Mouse (Mus musculus) midbrain, embryonic 16.5 days (tissue): ENCODE data around the gene Dmrt2. TPM values are rescaled to one million over a fixed set of nuclear protein-coding genes. Genes with fewer than 3 reads are reported as not detected.

Experiments
- ATAC-seq: fragments of 200-750 bp; cut with Nextera tagmentation; 2 replicates; pipeline ENCODE4 v1.8.0; 2017; ENCODE audit warnings: moderate TSS enrichment
- H3K27ac ChIP-seq: fragments of 300-500 bp; sonication (generic); 2 replicates; pipeline ENCODE4 v1.5.1; 2014; ENCODE audit warnings: mild to moderate bottlenecking, low read length, mixed read lengths
- H3K27me3 ChIP-seq: fragments of 300-500 bp; sonication (generic); 2 replicates; pipeline ENCODE4 v1.6.1; 2014; ENCODE audit warnings: low read depth, low read length, mixed read lengths; ENCODE audit not compliant: control insufficient read depth, insufficient read depth
- H3K36me3 ChIP-seq: fragments of 300-500 bp; sonication (generic); 2 replicates; pipeline ENCODE4 v1.6.1; 2014; ENCODE audit warnings: mild to moderate bottlenecking, low read length, moderate library complexity, mixed read lengths; ENCODE audit not compliant: control insufficient read depth, insufficient read depth
- H3K4me1 ChIP-seq: fragments of 300-500 bp; sonication (generic); 2 replicates; pipeline ENCODE4 v1.6.1; 2014; ENCODE audit warnings: mild to moderate bottlenecking, low read length, mixed read lengths; ENCODE audit not compliant: control insufficient read depth, insufficient read depth
- H3K4me2 ChIP-seq: fragments of 300-500 bp; sonication (generic); 2 replicates; pipeline ENCODE4 v1.6.1; 2014; ENCODE audit warnings: mild to moderate bottlenecking, low read length, mixed read lengths
- H3K4me3 ChIP-seq: fragments of 300-500 bp; sonication (generic); 2 replicates; pipeline ENCODE4 v1.5.1; 2014; ENCODE audit warnings: low read depth, mild to moderate bottlenecking, low read length, moderate library complexity, mixed read lengths
- H3K9ac ChIP-seq: fragments of 300-500 bp; sonication (generic); 2 replicates; pipeline ENCODE4 v1.6.1; 2014; ENCODE audit warnings: low read depth, low read length, mixed read lengths
- H3K9me3 ChIP-seq: fragments of 300-500 bp; sonication (generic); replicated peaks from 2 replicates; pipeline ENCODE4 v1.6.1; 2014; ENCODE audit warnings: mild to moderate bottlenecking, low read length, mixed read lengths; ENCODE audit not compliant: control insufficient read depth, poor library complexity, severe bottlenecking
- WGBS: fragments of 180-500 bp; shearing (Covaris S2); extraction: QIAGEN DNeasy Blood & Tissue Kit; methylation state at CpG from one replicate; pipeline ENCODE4 v1.1.7; 2014; 5-methylcytosine and 5-hydroxymethylcytosine counted together
- polyA plus RNA-seq: library from polyadenylated mRNA; unstranded; fragments of >200 nt; fragmentation: Nextera tagmentation; extraction: Ambion mirVana; gene quantifications from 2 replicates; pipeline ENCODE4 v1.2.1, GENCODE M21; 2015

Dmrt2 gene
- 0.23 TPM in 1 of 2 replicates, not detected in the other for polyA plus RNA-seq

DNA sequence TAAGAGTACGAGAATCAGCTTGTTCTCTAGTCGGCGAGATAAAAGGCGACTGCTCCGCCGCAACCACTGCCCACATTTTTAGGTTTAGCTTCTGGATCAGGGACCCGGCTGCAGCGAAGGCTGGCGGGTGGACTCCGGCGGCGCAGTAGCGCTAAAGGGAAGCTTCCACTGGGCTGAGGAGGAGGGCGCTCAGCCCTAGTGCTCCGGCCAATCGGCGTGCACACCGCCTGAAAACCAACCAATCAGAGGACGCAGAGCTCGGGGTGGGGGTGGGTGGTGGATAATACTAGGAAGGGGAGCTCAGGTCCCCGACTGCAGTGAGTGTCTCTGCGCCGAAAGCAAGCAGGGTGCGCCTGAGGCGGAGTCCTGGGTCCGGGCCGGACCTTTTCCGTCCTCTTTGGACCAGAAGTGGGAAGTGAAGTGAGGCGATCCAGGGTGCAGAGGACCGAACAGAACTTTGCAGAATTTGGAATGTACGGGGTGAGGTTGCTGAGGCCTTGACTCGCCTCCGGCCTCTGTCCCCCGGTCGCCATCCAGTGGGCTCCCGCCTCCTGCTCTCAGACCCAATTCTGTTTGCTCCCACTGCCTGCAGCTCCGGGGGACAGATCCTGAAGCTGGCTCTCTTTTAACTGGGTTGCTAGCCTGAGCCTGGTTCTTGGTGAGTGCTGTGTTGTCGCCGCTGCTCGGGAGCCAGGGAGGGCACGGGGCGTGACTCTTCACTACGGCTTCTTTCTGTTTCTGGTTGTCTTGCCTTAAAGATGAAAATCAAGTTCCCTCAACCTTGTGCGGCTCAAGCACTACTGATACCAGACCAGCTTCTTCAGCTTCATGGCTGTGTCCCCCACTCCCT, at the start of gene Dmrt2:
Gene Dmrt2 (plus strand): TSS at position 311 of the 850 bp plus-strand sequence.
- no peaks in the 10 kb centered on the region for H3K36me3 ChIP-seq
- H3K4me2 ChIP-seq = peak within 1 kb of the TSS; percentile 63
- no peak within 1 kb of the TSS for H3K27ac ChIP-seq
- peak within 1 kb of the TSS; percentile 28 for H3K4me3 ChIP-seq
- no peaks in the 10 kb centered on the region; the same call in 1 of the 2 replicates for H3K9me3 ChIP-seq
- whole genome bisulfite sequencing = under 1% methylated on average over 44 of the region's 44 CpGs
- peaks cover 68% of the 10 kb centered on the region for H3K27me3 ChIP-seq
- peak; percentile 93 for ATAC-seq
- no peak within 1 kb of the TSS for H3K9ac ChIP-seq
- peaks cover 15% of the 10 kb centered on the region for H3K4me1 ChIP-seq

DNA sequence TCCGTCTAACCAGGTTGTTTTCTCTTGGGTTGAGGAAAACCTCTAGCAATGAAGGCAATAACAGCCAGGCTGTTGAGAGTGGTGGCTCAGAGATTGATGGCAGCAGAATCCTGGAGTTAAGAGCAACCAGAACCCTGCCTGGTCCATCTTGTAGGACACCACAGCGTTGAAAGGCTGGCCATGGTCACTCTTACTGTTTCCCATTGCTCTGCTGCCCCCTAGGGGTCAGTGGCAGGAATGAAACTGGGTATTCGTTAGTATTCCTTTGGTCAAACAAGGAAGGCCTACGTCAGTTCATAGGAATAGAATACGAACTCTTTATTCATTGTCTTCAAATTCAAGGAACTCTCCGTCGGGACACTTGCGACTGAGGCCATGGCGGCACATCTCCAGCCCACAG, 43.7 kb upstream of the Dmrt2 start:
- Histone ChIP-seq H3K27ac (no peak overlapping the region), H3K4me3 (no peak overlapping the region), H3K4me1 (no peaks in the 10 kb centered on the region), H3K4me2 (no peak overlapping the region), H3K27me3 (peaks cover 36% of the 10 kb centered on the region), H3K9ac (no peak overlapping the region), H3K36me3 (no peaks in the 10 kb centered on the region), H3K9me3 (no peaks in the 10 kb centered on the region)
- no peak for ATAC-seq
- WGBS = 11% methylated on average over 9 of the region's 9 CpGs

DNA sequence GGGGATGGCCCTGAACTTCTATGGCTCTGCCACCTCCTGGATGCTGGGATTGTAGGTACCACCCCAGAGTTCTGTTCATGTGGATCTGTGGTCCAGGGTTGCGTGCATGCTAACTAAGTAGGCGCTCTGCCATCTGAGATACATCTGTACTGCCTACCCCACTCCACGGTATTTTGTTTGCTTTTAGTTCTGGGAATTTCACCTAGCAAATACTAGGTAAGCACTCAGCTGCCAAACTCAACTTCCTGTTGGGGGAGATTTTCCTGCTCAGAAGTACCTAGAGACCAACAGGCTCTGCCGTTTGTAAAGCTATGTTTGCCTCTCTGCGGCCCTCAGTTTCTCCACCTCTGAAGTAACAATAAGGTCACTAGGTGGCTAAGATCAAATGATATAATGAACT, 37.1 kb upstream of the Dmrt2 start:
- 93% methylated on average over 5 of the region's 5 CpGs for WGBS
- H3K9ac ChIP-seq = no peak overlapping the region
- H3K4me3 ChIP-seq = no peak overlapping the region
- no peak for ATAC-seq
- no peaks in the 10 kb centered on the region for H3K36me3 ChIP-seq
- no peaks in the 10 kb centered on the region for H3K9me3 ChIP-seq
- no peak overlapping the region; the same call in 1 of the 2 replicates for H3K4me2 ChIP-seq
- H3K27me3 ChIP-seq = no peaks in the 10 kb centered on the region; the same call in 1 of the 2 replicates
- H3K27ac ChIP-seq = no peak overlapping the region
- no peaks in the 10 kb centered on the region for H3K4me1 ChIP-seq

DNA sequence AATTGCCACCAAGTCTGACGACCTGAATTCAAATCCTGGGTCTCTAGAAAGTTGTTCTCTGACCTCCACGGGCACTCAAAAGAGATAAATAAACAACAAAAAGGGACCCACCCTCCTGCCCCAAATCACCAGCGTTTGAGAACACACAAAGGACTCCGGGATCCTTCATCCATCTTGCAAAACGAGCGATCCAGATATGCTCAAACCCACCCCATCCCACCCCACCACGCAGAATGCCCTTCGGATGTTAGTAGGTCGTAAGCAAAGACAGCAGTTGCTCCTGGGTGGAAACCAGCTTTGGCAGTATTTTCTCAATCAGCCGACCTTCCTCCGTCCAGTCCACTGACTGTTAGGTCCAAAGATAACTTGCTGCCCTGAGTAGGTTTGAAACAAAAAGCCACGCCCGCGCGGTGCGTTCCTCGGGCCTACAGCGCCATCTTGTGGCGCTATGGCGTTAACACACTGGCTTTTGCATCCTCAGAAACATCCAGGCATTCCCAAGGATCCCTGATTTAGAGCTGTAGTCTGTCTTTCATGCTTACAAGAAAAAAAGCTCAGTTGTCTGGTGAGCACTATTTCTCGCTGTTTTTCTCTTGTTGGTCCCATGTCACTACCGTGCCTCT, 36.5 kb upstream of the Dmrt2 start:
- peak overlapping the region; percentile 48; the same call in 1 of the 2 replicates for H3K9ac ChIP-seq
- peak overlapping the region; percentile 36 for H3K4me3 ChIP-seq
- peak overlapping the region; percentile 63 for H3K4me2 ChIP-seq
- H3K9me3 ChIP-seq = no peaks in the 10 kb centered on the region
- 13% methylated on average over 22 of the region's 22 CpGs for WGBS
- no peaks in the 10 kb centered on the region; the same call in 1 of the 2 replicates for H3K27me3 ChIP-seq
- no peaks in the 10 kb centered on the region for H3K36me3 ChIP-seq
- H3K27ac ChIP-seq = no peak overlapping the region
- H3K4me1 ChIP-seq = peaks cover 2% of the 10 kb centered on the region; the same call in 1 of the 2 replicates
- peak; percentile 86 for ATAC-seq

DNA sequence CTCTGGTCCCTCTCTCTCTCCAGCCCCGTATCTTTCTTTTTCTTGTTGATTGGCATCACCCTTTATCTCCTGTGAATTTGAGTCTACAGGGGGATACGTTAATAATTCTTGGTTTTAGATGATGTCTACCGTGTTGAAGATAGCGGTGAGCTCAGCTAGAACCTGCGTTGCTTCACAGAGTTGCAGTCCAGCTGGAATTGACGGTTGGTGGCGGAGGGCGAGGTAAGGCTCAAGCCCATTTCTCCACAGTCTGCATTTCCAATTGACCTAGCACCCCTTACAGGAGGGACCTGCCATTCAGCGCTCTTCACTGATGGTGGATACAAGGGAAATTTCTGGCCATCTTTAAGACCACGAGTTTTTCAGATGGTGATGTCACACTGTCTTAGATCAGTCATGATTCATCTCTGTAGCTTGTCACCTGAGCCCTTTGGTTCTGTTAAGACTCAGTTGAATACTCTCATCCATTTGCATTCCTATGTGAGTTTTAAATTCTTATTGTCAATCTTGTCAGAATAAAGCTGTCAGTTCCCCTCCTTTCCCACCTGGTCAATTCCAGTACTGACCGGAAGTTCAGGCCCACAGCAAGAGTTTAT, 33.3 kb upstream of the Dmrt2 start:
- Histone ChIP-seq H3K4me3 (no peak overlapping the region), H3K4me2 (no peak overlapping the region), H3K27ac (no peak overlapping the region), H3K36me3 (no peaks in the 10 kb centered on the region), H3K9ac (no peak overlapping the region), H3K9me3 (no peaks in the 10 kb centered on the region), H3K27me3 (no peaks in the 10 kb centered on the region; the same call in 1 of the 2 replicates), H3K4me1 (peaks cover 4% of the 10 kb centered on the region; the same call in 1 of the 2 replicates)
- WGBS = 79% methylated on average over 11 of the region's 11 CpGs
- ATAC-seq = no peak

DNA sequence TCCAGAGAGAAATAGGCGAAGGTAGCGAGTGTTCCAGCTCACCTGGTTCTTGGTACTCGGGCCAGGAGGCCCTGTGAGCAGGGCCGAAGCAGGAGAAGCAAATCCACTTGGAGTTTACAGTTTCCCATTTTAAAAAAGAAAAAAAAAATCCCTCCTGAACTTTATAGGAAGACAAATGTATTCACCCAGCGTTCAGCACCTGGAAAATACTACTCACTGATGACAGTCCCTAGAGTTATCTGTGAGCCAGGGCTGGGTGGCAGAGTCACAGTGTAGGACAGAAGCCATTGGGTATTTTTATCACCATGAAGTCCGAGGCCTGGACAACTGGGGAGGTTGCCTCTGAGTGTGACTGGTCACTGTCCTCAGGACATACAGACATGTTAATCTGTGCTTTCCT, 30.4 kb upstream of the Dmrt2 start:
- WGBS = 87% methylated on average over 6 of the region's 6 CpGs
- Histone ChIP-seq H3K36me3 (no peaks in the 10 kb centered on the region), H3K9ac (no peak overlapping the region)

DNA sequence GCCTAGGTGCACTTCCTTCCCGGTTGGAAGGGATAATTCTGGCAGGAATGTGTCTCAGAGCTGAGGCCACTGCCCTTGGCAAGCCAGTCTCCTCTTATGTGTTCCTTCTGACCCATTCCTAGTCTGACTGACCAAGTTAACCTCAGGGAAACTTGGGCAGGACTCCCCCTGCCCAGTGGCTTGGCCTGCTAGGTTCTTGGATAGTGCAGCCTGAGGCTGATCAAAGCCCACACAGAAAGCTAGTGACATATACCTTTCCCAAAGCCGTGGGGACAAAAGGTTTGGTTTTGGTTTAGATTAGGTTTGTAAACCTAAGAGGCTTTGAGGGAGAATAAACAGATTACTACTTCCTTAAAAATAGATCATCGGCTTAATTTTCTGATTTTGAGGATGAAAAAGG, 25.1 kb upstream of the Dmrt2 start:
- no peak overlapping the region for H3K9ac ChIP-seq
- no peak overlapping the region for H3K4me2 ChIP-seq
- no peak for ATAC-seq
- no peaks in the 10 kb centered on the region for H3K9me3 ChIP-seq
- no peaks in the 10 kb centered on the region for H3K4me1 ChIP-seq
- WGBS = 62% methylated on average over 3 of the region's 3 CpGs
- no peak overlapping the region for H3K4me3 ChIP-seq
- no peaks in the 10 kb centered on the region for H3K27me3 ChIP-seq
- no peaks in the 10 kb centered on the region for H3K36me3 ChIP-seq
- no peak overlapping the region for H3K27ac ChIP-seq

More for the DNA sequence above, 30.4 kb upstream of the Dmrt2 start:
- Histone ChIP-seq H3K27ac (no peak overlapping the region), H3K4me3 (no peak overlapping the region), H3K27me3 (no peaks in the 10 kb centered on the region; the same call in 1 of the 2 replicates), H3K9me3 (no peaks in the 10 kb centered on the region), H3K4me2 (no peak overlapping the region), H3K4me1 (peaks cover 4% of the 10 kb centered on the region; the same call in 1 of the 2 replicates)
- no peak for ATAC-seq

DNA sequence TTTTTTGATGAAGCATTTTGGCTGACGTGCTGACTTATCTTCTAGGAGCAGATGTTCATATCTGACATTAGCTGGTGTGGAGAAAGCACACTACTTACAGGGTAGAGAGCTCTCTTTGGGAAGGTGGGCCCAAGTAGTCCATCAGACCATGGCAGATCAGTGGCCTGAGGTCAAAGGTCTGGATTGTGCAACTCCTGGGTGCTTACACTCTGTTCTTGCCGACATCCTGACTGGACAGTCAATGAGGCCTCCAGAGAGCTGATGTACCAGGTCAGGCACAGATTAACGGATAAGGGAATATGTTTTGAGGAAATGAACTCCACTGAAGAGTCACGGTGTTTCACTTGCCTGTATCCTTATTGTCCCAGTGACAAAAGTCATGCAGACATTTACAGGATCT, 23.5 kb upstream of the Dmrt2 start:
- no peak overlapping the region for H3K4me2 ChIP-seq
- no peak overlapping the region for H3K27ac ChIP-seq
- H3K9ac ChIP-seq = no peak overlapping the region
- 69% methylated on average over 4 of the region's 4 CpGs for WGBS
- H3K4me3 ChIP-seq = no peak overlapping the region
- ATAC-seq = no peak
- H3K27me3 ChIP-seq = no peaks in the 10 kb centered on the region
- H3K4me1 ChIP-seq = no peaks in the 10 kb centered on the region
- H3K9me3 ChIP-seq = no peaks in the 10 kb centered on the region
- H3K36me3 ChIP-seq = no peaks in the 10 kb centered on the region
